Mouse (Mus musculus): Measurements from ENCODE around the gene Cmas.

Gene Cmas

DNA sequence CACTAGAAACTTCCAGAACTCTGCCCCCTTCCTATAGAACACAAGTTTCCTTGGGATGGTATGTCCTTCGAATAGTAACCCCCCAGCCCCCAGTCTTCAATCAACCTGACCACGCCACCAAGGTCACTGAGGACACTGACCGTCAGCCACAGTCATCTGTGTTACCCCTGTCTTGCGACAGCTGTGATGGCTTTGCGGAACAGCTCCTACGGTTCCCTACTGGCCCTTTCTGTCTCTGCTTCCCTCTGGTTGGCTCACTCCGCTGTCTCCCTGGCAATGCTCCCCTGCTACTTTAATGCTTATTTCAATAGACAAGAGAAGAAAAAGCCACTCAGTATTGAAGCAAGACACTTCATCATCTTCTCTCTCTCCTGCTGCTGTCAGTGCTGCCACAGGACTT lies 37.0 kb downstream of the Cmas start:
- WGBS, result 42% methylated on average over 7 of the region's 7 CpGs

DNA sequence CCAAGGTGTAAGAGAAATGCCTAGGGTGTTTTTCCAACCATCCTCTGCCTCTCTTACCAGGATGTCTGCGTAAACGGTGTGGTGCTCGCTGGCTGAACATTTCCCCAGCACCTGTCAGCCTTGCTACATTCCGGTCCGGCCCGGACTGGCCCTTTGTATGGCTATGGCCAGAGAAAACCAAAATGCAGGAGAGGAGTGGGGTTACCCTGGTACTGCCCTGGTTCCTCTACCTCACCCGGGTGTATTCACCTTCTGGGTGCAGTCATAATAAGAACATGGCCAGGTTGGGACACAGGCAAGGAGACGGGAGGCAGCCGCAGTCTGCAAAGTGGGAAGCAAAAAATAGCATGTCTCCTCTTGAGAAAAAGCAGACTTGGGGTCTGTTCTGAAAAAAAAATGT lies 38.6 kb downstream of the Cmas start:
- 92% methylated on average over 9 of the region's 9 CpGs for WGBS

GRCm38 (mm10) chr6:142795655-142796441 lies 39.4 kb downstream of the Cmas start:
- 90% methylated on average over 15 of the region's 15 CpGs for WGBS

DNA sequence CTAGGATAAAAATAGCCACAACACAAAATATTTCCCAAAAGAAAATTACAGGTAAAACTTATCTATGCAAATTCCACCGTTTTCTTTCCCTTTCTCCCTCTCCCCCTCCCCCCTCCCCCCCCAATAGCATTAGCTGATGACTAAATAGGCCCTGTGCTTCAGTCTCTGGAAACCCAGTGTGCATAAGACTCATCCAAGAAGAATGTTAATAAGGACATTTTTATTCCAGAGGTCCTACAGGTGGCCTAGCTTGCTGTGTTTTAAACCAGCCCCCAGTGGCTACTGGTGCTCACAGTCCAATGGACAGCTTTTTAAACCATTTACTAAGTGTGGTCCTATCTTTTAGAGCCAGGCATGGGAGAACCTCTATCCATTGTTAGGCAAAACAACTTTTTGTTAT lies 41.5 kb downstream of the Cmas start:
- WGBS, result 76% methylated on average over 1 of the region's 1 CpGs

DNA sequence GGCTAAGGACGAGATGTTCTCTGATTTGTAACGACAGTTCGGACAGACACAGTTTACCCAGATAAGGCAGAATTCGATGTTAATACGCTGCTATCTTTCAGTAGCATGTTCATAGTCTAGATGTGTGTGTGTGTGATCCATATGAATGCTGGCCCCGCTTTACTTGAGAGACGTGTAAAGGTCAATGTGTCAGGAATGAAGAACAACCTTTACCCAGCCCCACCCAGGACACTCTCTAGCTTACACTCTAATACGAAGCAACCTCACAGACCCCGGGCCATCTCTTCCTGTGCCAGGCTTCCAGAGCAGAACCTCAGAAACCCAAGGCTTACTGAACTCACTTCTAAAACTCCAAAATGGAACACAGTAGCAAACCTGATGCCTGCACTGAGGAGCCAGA lies 42.4 kb downstream of the Cmas start:
- WGBS, result 93% methylated on average over 9 of the region's 9 CpGs

- WGBS, result 87% methylated on average over 7 of the region's 7 CpGs
Measured at GRCm38 (mm10) chr6:142799704-142800374, 43.4 kb downstream of the Cmas start.

GRCm38 (mm10) chr6:142801687-142802086 lies 45.2 kb downstream of the Cmas start:
- WGBS, result 52% methylated on average over 5 of the region's 5 CpGs

- 61% methylated on average over 11 of the region's 11 CpGs for WGBS
Measured at GRCm38 (mm10) chr6:142802617-142803525, 46.4 kb downstream of the Cmas start.

DNA sequence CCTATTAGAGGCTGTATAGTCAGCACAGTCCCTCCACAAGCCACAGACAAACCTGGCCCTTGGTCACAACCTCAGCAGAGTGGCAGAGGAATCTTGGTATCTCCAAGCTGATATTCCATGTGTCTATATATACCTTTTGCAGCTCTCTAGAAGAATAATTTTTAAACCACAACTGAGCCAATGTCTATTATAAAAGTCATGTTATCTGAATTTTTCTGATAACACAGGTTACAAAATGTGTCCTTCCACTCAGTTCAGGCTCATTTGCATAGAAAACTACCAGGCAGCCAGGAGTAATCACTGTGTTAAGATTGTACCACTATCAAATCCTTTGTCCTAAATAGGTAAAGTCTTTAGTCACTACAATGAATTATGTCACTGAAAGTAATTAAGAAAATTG lies 47.9 kb downstream of the Cmas start, which contains the start of gene Sult6b2:
Gene Sult6b2 (minus strand): TSS at position 101 of the 400 bp plus-strand sequence.

DNA sequence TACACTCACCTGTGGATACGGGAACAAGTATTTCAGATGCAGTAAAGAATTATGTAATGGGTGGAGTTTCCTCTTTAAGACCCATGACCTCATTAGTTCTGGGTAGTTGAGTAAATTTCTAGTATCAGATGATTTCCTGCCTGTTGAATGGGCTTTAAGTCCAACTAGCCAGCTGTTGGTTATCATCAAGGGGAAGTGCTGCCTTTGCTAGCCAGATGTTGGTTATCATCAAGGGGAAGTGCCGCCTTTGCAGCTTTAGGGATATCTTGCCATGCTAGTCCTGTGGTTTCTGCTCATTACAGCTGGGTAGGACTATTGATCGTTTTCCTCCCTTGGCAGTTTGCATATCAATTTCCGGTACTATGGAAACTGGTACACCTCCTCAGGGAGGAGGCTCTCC lies 49.8 kb downstream of the Cmas start:
- 88% methylated on average over 4 of the region's 4 CpGs for whole genome bisulfite sequencing

GRCm38 (mm10) chr6:142809373-142810098 lies 53.0 kb downstream of the Cmas start:
- WGBS, result 74% methylated on average over 6 of the region's 6 CpGs

GRCm38 (mm10) chr6:142810239-142810638 lies 53.8 kb downstream of the Cmas start:
- WGBS, result 86% methylated on average over 6 of the region's 6 CpGs

- 85% methylated on average over 5 of the region's 5 CpGs for WGBS
Measured at GRCm38 (mm10) chr6:142812969-142813368, 56.5 kb downstream of the Cmas start.

DNA sequence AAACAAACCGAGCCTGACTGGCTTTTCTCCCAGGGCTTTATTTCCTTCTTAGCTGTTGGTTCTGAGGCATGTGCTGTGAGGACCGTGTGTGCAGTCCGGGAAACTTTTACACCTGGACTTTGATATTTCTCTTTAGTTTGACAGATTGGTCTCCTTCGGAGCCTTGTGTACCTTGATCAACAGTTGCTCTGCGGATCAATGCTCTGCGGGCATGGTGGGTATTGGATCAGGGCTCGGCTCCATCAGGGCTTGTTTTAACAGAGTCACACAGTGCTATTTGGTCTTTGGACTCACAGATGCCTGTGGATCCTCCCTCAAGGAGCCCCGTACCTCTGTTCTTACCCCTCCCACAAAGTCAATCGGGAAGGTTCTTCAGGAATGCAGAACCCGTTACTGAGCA lies 57.5 kb downstream of the Cmas start:
- 45% methylated on average over 10 of the region's 10 CpGs for WGBS

DNA sequence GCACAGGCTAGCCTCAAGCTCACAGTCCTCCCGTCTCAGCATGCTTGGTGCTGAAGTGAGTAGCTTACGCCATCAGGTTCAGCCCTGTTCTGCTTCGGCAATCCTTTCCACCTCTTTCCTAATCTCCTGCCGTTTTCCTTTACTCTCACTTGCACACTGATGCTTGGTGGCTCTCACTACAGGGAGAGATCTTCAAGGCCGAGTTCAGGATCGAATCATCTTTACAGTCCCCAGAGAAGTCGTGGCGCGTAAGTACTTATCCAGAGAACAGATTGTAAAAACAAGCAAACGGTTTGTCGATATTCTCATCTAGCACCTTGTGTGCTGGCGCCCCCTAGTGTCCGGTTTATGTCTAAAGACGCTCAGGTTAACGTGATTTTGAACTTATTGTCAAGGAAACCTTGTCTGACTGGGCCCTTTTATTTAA lies 58.0 kb downstream of the Cmas start:
- WGBS, result 1% methylated on average over 15 of the region's 15 CpGs

DNA sequence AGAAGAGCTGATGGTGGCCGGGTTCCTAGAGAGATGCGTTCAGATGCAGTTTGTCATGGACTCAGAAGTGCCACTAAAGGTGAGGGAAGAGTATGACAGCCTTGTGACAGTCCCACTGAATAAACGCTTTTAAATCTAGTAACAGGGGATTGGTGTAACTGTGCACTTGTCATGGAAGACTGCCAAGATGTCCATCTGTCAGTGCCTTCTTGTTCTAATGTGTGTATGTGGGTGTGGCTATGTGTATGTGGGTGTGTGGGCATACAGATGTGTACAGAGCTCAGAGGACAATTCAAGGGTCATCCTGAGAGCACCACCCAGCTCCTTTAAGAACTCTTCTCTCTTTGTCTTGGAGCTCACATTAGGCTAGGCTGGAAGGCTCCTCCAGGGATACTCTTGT lies 59.0 kb downstream of the Cmas start:
- WGBS, result 68% methylated on average over 3 of the region's 3 CpGs

DNA sequence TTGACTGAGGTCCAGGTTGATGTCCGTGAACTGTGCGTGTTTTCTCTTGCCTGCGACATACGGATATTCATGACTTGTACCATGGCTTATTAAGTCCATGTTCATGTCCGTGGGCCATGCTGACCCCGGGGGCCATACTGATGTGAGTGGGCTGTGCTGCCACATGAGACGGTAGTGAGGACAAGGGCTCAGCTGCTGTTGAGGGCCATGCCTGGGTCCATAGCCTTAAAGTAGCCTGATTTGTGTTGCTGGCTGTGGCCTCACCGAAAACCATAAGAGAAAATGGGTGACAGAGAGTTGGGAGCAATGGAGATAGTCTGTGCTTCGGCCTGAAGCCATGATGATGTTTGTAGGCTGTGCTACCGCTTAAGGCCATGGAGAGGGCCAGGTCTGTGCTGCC lies 61.8 kb downstream of the Cmas start:
- WGBS, result 98% methylated on average over 10 of the region's 10 CpGs

- 85% methylated on average over 5 of the region's 5 CpGs for WGBS
Measured at GRCm38 (mm10) chr6:142823008-142823787, 66.7 kb downstream of the Cmas start.
